Mouse (Mus musculus): ENCODE measurements around the gene Max.

GRCm38 (mm10) chr12:76953750-76954363, 8.1 kb downstream of the Max start:
- TF ChIP-seq ZC3H11A (IDR thresholded peaks at IDR 0.05; ENCODE audit: borderline replicate concordance, low read depth, low read length): no peak
- no peak for TF ChIP-seq ZNF384 (IDR thresholded peaks at IDR 0.05; ENCODE audit: low read depth, low read length)
- TF ChIP-seq CHD2 (IDR thresholded peaks at IDR 0.05; ENCODE audit: low read depth, low read length): no peak
- no peak for TF ChIP-seq MAFK (IDR thresholded peaks at IDR 0.05; ENCODE audit: insufficient read depth, low read depth, low read length)
- no peak for TF ChIP-seq HCFC1 (IDR thresholded peaks at IDR 0.05; ENCODE audit: borderline replicate concordance, insufficient read depth, low read length)
